Mouse (Mus musculus) intestine, embryonic 14.5 days (tissue): ENCODE measurements at regions not wholly inside any gene's neighbourhood (a gene's known extent, or its start where the extent isn't known, plus 50 kb on each side); places are given as distances from the start of the nearest gene placed in this dataset.

ENCODE experiments used
- ATAC-seq: fragments of 200-750 bp; cut with Nextera tagmentation; replicated peaks from 2 replicates; pipeline ENCODE4 v1.8.0; 2017; ENCODE audit warnings: low read depth, moderate number of reproducible peaks, moderate TSS enrichment, moderate library complexity; ENCODE audit not compliant: low FRiP score, low TSS enrichment
- DNase-seq: peaks from one replicate; pipeline ENCODE4 v3.0.0-alpha.2; 2018; ENCODE audit warnings: low spot score
- H3K27ac ChIP-seq: fragments of 300-500 bp; sonication (generic); 2 replicates; pipeline ENCODE4 v1.5.1; 2014; ENCODE audit warnings: low read depth, mild to moderate bottlenecking, control low read depth
- H3K27me3 ChIP-seq: fragments of 300-500 bp; sonication (generic); replicated peaks from 2 replicates; pipeline ENCODE4 v1.6.1; 2014; ENCODE audit warnings: low read length, control low read depth; ENCODE audit not compliant: control insufficient read depth, insufficient read depth
- H3K36me3 ChIP-seq: fragments of 300-500 bp; sonication (generic); 2 replicates; pipeline ENCODE4 v1.6.1; 2014; ENCODE audit warnings: low read length, control low read depth; ENCODE audit not compliant: control insufficient read depth, insufficient read depth
- H3K4me1 ChIP-seq: fragments of 300-500 bp; sonication (generic); replicated peaks from 2 replicates; pipeline ENCODE4 v1.6.1; 2014; ENCODE audit warnings: low read length, control low read depth, mixed read lengths; ENCODE audit not compliant: control insufficient read depth, insufficient read depth
- H3K4me2 ChIP-seq: fragments of 300-500 bp; sonication (generic); 2 replicates; pipeline ENCODE4 v1.6.1; 2014; ENCODE audit warnings: low read length
- H3K4me3 ChIP-seq: fragments of 300-500 bp; sonication (generic); 2 replicates; pipeline ENCODE4 v1.5.1; 2014; ENCODE audit warnings: low read depth, low read length, control low read depth, mixed read lengths
- H3K9ac ChIP-seq: fragments of 300-500 bp; sonication (generic); 2 replicates; pipeline ENCODE4 v1.6.1; 2014; ENCODE audit warnings: mild to moderate bottlenecking, low read length
- H3K9me3 ChIP-seq: fragments of 300-500 bp; sonication (generic); 2 replicates; pipeline ENCODE4 v1.6.1; 2016; ENCODE audit warnings: low read length, control low read depth; ENCODE audit not compliant: control insufficient read depth
- WGBS: fragments of 180-500 bp; shearing (Covaris S2); extraction: QIAGEN DNeasy Blood & Tissue Kit; methylation state at CpG from one replicate; pipeline ENCODE4 v1.1.7; 2014; 5-methylcytosine and 5-hydroxymethylcytosine counted together

DNA sequence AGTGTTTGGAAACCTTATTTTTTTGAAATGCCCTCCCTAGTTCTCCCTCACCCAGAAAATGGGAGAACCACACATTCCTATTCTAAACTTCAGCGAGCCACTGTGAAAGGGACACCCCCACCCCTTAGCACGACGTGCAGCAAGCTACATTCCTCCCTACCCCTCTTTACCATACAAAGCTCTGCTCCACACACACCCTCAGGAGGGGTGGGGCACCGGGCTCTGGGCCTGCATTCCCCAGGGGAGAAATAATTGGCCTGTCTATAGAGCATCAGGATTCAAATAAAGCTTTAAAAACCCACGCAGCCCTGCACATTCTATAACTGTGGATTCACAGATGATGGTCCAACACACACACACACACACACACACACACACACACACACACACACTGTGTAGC, 163.6 kb downstream of the H2al1j start:
- no peak overlapping the region for H3K4me3 ChIP-seq
- no peaks in the 10 kb centered on the region for H3K36me3 ChIP-seq
- H3K4me1 ChIP-seq, result peaks cover 12% of the 10 kb centered on the region; the same call in 1 of the 2 replicates
- peaks cover 19% of the 10 kb centered on the region; the same call in 1 of the 2 replicates for H3K27me3 ChIP-seq
- WGBS, result 17% methylated on average over 5 of the region's 5 CpGs
- no peak overlapping the region for H3K27ac ChIP-seq
- DNase-seq (no peak), ATAC-seq (no peak)
- H3K9me3 ChIP-seq, result no peaks in the 10 kb centered on the region
- no peak overlapping the region for H3K4me2 ChIP-seq
- no peak overlapping the region for H3K9ac ChIP-seq

DNA sequence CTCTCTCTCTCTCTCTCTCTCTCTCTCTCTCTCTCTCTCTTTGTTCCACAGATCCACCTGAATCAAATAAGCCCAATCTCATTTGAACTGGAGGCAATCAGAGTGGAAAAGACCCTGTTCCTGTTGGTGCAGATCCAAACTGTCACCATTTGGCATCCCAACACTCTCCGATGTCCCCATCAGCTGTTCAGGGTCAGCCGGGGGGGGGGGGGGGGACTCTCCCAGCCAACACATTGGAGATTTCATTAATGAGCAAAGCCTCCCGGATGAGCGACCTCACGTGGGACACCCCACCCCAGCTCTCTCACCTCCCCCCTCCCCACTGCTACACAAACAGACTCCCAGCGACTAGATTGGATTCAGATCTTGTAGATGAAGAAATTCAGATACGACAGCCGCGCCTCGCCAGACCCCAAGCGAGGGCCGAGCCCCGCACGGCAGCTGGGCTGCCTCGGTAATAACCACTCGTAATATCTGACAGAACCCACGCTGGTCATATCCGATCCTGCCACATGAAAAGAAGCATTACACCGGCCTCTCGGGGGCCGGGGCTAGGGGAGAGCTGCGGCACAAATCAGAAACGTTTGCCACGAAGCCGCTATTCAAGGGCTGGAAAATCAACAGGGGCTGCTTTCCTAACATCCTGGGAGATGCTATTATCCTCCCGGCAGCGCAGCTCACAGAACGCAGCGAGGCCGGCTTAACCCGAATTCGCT, 164.2 kb downstream of the H2al1j start:
- peak overlapping the region; percentile 26; the same call in 1 of the 2 replicates for H3K4me2 ChIP-seq
- H3K27me3 ChIP-seq, result peaks cover 19% of the 10 kb centered on the region; the same call in 1 of the 2 replicates
- ATAC-seq (0 out of 2 replicates have a peak, but pooled peaks have one; percentile 32), DNase-seq (peak; percentile 53)
- WGBS, result 27% methylated on average over 30 of the region's 32 CpGs
- H3K9me3 ChIP-seq, result no peaks in the 10 kb centered on the region
- H3K9ac ChIP-seq, result no peak overlapping the region
- peak overlapping the region; percentile 7; the same call in 1 of the 2 replicates for H3K27ac ChIP-seq
- peaks cover 9% of the 10 kb centered on the region; the same call in 1 of the 2 replicates for H3K4me1 ChIP-seq
- H3K4me3 ChIP-seq, result no peak overlapping the region
- no peaks in the 10 kb centered on the region for H3K36me3 ChIP-seq

DNA sequence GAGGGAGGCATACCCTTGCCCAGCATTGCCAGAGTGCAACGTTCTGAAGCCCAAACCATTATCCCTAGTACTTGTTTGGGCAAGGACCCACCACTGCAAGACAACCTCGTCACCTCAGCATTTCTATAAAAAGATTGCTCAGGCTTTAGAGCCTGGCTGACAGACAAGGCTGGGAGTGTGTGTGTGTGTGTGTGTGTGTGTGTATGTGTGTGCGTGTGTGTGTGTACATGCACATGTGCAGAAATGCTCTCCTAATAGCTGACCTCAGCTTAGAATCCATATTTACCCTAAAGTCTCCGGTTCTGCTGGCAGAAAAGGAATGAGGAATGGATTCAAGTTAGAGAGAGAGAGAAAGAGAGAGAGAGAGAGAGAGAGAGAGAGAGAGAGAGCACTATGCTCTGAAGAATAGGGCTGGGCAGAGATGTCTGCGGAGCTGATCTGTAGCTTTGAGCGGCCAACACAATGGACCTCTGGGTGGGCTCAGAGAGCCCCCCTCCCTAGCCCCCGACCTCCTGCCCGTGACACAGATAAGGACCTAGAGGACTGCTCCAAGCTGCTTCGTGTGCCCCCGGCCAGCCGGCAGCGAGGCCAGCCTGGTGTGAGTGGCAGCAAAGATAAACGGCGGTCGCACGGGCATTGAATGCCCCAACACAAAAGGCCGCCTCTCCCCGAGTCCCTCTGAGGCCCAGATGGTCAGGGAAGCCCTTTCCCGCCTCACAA, 166.1 kb downstream of the H2al1j start:
- Histone ChIP-seq H3K36me3 (no peaks in the 10 kb centered on the region), H3K27me3 (peaks cover 16% of the 10 kb centered on the region; the same call in 1 of the 2 replicates), H3K27ac (peak overlapping the region; percentile 71), H3K9ac (no peak overlapping the region), H3K9me3 (no peaks in the 10 kb centered on the region), H3K4me2 (peak overlapping the region; percentile 36), H3K4me3 (no peak overlapping the region), H3K4me1 (peaks cover 9% of the 10 kb centered on the region; the same call in 1 of the 2 replicates)
- WGBS, result 35% methylated on average over 19 of the region's 19 CpGs
- DNase-seq (peak; percentile 55), ATAC-seq (peak; percentile 55; the same call in 1 of the 2 replicates)

DNA sequence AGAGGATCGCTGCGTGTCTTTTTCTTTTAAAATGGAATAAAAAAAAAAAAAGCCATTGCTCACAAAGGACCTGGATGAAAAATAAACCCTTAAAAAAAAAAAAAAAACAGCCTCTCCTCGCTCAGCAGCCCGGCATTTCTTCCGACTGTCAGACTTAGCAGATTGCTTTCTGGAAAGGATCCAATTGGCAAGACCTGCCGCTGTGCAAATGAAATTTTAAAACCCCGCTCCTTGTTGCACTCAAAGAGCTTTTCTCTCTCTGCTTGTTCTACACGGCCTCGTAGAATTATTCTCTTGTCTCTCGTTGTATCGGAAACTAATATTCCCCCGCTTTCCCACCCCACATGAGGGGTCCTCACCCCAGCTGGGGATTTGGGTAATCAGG, 166.6 kb downstream of the H2al1j start:
- peaks cover 9% of the 10 kb centered on the region; the same call in 1 of the 2 replicates for H3K4me1 ChIP-seq
- ATAC-seq, result no peak
- H3K27me3 ChIP-seq, result peaks cover 16% of the 10 kb centered on the region; the same call in 1 of the 2 replicates
- H3K27ac ChIP-seq, result peak overlapping the region; percentile 71
- H3K9me3 ChIP-seq, result no peaks in the 10 kb centered on the region
- no peak overlapping the region for H3K4me3 ChIP-seq
- DNase-seq, result no peak
- peak overlapping the region; percentile 36 for H3K4me2 ChIP-seq
- 31% methylated on average over 12 of the region's 12 CpGs for WGBS
- H3K9ac ChIP-seq, result no peak overlapping the region
- no peaks in the 10 kb centered on the region for H3K36me3 ChIP-seq

DNA sequence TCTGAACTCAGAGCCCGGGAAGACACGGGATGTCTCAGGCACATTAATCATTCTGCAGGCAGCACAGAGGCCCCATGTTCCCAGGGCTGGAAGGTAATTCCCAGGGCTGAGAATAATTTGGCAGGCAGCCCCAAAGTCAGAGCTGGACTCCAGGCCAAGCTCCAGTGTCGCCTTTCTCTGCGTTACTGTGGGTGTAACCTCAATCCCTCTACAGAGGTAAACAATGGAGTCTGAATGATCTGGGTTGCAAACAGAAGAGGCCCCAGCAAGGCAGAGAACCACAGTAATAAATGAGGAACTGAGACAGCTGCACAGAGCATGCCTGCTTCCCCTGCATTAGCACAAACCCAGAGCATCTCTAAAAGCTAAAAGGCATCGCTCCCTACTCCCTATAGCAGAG, 184.8 kb downstream of the H2al1j start:
- WGBS, result 35% methylated on average over 5 of the region's 5 CpGs

DNA sequence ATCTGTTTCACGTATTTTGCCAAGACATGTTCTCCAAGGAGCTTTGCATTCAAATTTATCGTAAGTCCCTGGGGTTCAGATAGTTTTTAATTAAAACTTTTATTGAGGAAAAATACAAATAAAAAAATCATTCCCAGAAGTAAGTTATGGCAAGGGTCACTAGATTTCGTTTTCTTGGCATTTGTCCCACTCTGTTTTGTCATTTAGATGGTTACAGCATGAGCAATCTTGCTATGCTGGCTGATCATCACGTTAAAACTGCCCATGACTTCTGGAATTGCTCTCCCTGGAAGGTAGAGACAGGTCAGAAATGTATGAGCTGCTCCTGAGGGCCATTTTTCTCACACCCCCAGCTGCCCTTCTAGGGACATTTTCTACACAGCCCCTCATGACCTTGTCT, 185.3 kb downstream of the H2al1j start:
- DNase-seq (no peak), ATAC-seq (no peak)
- Histone ChIP-seq H3K4me3 (no peak overlapping the region), H3K27ac (no peak overlapping the region), H3K4me2 (no peak overlapping the region), H3K27me3 (peaks cover 8% of the 10 kb centered on the region; the same call in 1 of the 2 replicates), H3K9me3 (no peaks in the 10 kb centered on the region), H3K4me1 (no peaks in the 10 kb centered on the region), H3K9ac (no peak overlapping the region), H3K36me3 (no peaks in the 10 kb centered on the region)
- WGBS, result 52% methylated on average over 4 of the region's 4 CpGs

More for the DNA sequence above, 184.8 kb downstream of the H2al1j start:
- Histone ChIP-seq H3K27me3 (peaks cover 8% of the 10 kb centered on the region; the same call in 1 of the 2 replicates), H3K4me3 (no peak overlapping the region), H3K36me3 (no peaks in the 10 kb centered on the region), H3K4me1 (no peaks in the 10 kb centered on the region), H3K4me2 (no peak overlapping the region), H3K9ac (no peak overlapping the region), H3K9me3 (no peaks in the 10 kb centered on the region), H3K27ac (peak overlapping the region; percentile 43)
- no peak for DNase-seq
- ATAC-seq, result no peak

DNA sequence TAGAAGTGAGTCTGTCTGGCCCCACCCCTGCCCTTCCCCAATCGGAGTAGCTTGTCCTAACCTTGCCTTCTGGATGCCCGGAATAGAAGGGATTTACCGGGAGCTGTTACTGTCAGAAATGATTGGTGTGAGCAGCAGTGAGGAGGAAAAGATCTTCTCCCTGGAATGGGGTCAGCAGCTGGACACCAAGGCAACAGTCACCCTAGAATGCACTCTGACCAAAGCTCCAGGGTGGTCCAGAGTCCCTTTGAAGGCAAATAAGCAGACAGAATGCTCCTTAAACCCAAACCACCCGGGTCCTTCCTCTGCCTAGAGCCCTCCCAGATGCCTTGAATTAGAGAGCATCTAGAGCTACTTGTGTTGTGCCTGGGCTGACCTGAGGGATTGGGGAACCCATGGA, 196.2 kb downstream of the H2al1j start:
- 0 out of 2 replicates have a peak, but pooled peaks cover 8% of the 10 kb centered on the region for H3K27me3 ChIP-seq
- H3K27ac ChIP-seq, result no peak overlapping the region
- no peak overlapping the region for H3K9ac ChIP-seq
- no peak overlapping the region for H3K4me3 ChIP-seq
- H3K9me3 ChIP-seq, result no peaks in the 10 kb centered on the region
- 22% methylated on average over 4 of the region's 4 CpGs for WGBS
- no peaks in the 10 kb centered on the region for H3K36me3 ChIP-seq
- ATAC-seq, result no peak
- no peak overlapping the region for H3K4me2 ChIP-seq
- DNase-seq, result no peak
- H3K4me1 ChIP-seq, result no peaks in the 10 kb centered on the region

DNA sequence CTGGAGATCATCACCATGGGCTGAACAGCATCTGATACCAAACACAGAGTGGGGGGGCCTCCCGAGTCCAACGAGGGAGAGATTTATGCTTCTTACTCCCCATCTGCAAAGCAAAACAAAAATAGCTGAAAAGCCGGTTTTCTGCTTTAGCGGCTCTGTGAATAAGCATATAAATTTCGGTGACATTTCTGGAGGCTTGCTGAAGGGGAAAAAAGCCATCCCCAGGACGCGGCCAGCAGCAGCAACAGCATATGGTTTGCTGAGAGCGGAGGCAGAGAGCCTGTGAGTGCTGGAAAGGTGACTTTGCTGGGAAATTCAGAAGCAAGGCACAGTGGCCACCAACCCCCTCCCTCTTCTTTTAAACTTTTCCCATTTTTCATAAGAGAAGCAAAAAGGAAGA, 197.7 kb downstream of the H2al1j start:
- Histone ChIP-seq H3K4me3 (no peak overlapping the region), H3K36me3 (no peaks in the 10 kb centered on the region), H3K27me3 (0 out of 2 replicates have a peak, but pooled peaks cover 8% of the 10 kb centered on the region), H3K27ac (no peak overlapping the region), H3K4me2 (peak overlapping the region; percentile 13; the same call in 1 of the 2 replicates), H3K9me3 (no peaks in the 10 kb centered on the region), H3K4me1 (no peaks in the 10 kb centered on the region), H3K9ac (no peak overlapping the region)
- no peak for DNase-seq
- no peak for ATAC-seq
- 36% methylated on average over 8 of the region's 8 CpGs for WGBS
